Mouse (Mus musculus) heart, postnatal 0 days (tissue): ENCODE measurements at regions not wholly inside any gene's neighbourhood (a gene's known extent, or its start where the extent isn't known, plus 50 kb on each side); places are given as distances from the start of the nearest gene placed in this dataset.
A peak's percentile ranks its signal among the peaks of the same experiment; 100 is the strongest.

ENCODE experiments used
- ATAC-seq: fragments of 200-750 bp; cut with Nextera tagmentation; 2 replicates; pipeline ENCODE4 v1.8.0; 2017; ENCODE audit warnings: low read depth, moderate number of reproducible peaks, moderate library complexity; ENCODE audit not compliant: insufficient read depth
- DNase-seq: peaks from one replicate; pipeline ENCODE4 v3.0.0-alpha.2; 2016; ENCODE audit warnings: low spot score
- H3K27ac ChIP-seq: fragments of 300-500 bp; sonication (generic); 2 replicates; pipeline ENCODE4 v1.5.1; 2014; ENCODE audit warnings: low read depth, mild to moderate bottlenecking
- H3K27me3 ChIP-seq: fragments of 300-500 bp; sonication (generic); 2 replicates; pipeline ENCODE4 v1.6.1; 2014; ENCODE audit warnings: low read length, mixed read lengths; ENCODE audit not compliant: control insufficient read depth, insufficient read depth
- H3K36me3 ChIP-seq: fragments of 300-500 bp; sonication (generic); replicated peaks from 2 replicates; pipeline ENCODE4 v1.6.1; 2014; ENCODE audit warnings: low read length, mixed read lengths; ENCODE audit not compliant: control insufficient read depth, insufficient read depth
- H3K4me1 ChIP-seq: fragments of 300-500 bp; sonication (generic); 2 replicates; pipeline ENCODE4 v1.6.1; 2014; ENCODE audit warnings: antibody characterized with exemption; ENCODE audit not compliant: control insufficient read depth, insufficient read depth
- H3K4me2 ChIP-seq: fragments of 300-500 bp; sonication (generic); 2 replicates; pipeline ENCODE4 v1.6.1; 2014; ENCODE audit warnings: low read depth, mild to moderate bottlenecking, low read length, moderate library complexity
- H3K4me3 ChIP-seq: fragments of 300-500 bp; sonication (generic); 2 replicates; pipeline ENCODE4 v1.5.1; 2014; ENCODE audit warnings: low read depth, low read length
- H3K9ac ChIP-seq: fragments of 300-500 bp; sonication (generic); replicated peaks from 2 replicates; pipeline ENCODE4 v1.6.1; 2014; ENCODE audit warnings: low read depth, low read length, mixed read lengths
- H3K9me3 ChIP-seq: fragments of 300-500 bp; sonication (generic); replicated peaks from 2 replicates; pipeline ENCODE4 v1.6.1; 2016; ENCODE audit warnings: low read length; ENCODE audit not compliant: control insufficient read depth
- CTCF ChIP-seq: IDR thresholded peaks from 2 replicates; pipeline ENCODE4 v1.5.1; 2016; ENCODE audit warnings: antibody characterized with exemption, control low read depth, low read depth
- EP300 ChIP-seq: IDR thresholded peaks from 2 replicates; pipeline ENCODE4 v1.6.1; 2016; ENCODE audit warnings: antibody characterized with exemption, low read depth
- WGBS: fragments of 180-500 bp; shearing (Covaris S2); extraction: QIAGEN DNeasy Blood & Tissue Kit; methylation state at CpG from one replicate; pipeline ENCODE4 v1.1.7; 2014; 5-methylcytosine and 5-hydroxymethylcytosine counted together

- H3K27me3 ChIP-seq, result no peaks in the 10 kb centered on the region
- WGBS, result 23% methylated on average over 7 of the region's 7 CpGs
- no peaks in the 10 kb centered on the region for H3K4me1 ChIP-seq
- no peak overlapping the region for H3K9ac ChIP-seq
- H3K9me3 ChIP-seq, result no peaks in the 10 kb centered on the region
- H3K4me3 ChIP-seq, result no peak overlapping the region
- TF ChIP-seq EP300, result no peak
- no peak for TF ChIP-seq CTCF
- no peak overlapping the region for H3K4me2 ChIP-seq
- no peak overlapping the region for H3K27ac ChIP-seq
- no peak for DNase-seq
- no peak for ATAC-seq
- no peaks in the 10 kb centered on the region for H3K36me3 ChIP-seq
Observed at GRCm38 (mm10) chr8:92602973-92603372, 71.1 kb upstream of the Irx6 start.

DNA sequence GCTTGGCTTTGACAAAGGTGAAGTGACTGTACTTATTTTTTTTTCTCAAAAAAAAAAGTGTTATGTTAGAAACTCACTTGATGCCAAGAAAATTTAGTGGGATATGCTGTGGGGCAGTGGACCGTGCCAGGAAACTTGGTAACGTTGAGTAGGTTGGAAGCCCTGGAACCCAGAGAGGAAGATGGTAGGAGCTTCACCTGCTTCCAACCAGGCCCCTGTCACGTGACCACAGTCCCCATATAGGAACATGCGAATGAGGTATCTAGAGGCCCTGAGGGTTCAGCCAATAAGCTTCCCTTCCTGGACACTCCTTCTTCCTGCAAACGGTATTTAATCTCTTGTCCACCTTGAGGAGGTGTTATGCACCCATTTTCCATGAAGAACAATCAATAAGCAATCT, 68.5 kb upstream of the Irx6 start:
- Histone ChIP-seq H3K27ac (no peak overlapping the region), H3K36me3 (no peaks in the 10 kb centered on the region), H3K4me2 (no peak overlapping the region), H3K4me3 (no peak overlapping the region), H3K9me3 (no peaks in the 10 kb centered on the region), H3K9ac (no peak overlapping the region), H3K27me3 (no peaks in the 10 kb centered on the region), H3K4me1 (no peaks in the 10 kb centered on the region)
- WGBS, result 81% methylated on average over 5 of the region's 5 CpGs
- DNase-seq, result no peak
- TF ChIP-seq EP300, result no peak
- TF ChIP-seq CTCF, result no peak
- ATAC-seq, result no peak

DNA sequence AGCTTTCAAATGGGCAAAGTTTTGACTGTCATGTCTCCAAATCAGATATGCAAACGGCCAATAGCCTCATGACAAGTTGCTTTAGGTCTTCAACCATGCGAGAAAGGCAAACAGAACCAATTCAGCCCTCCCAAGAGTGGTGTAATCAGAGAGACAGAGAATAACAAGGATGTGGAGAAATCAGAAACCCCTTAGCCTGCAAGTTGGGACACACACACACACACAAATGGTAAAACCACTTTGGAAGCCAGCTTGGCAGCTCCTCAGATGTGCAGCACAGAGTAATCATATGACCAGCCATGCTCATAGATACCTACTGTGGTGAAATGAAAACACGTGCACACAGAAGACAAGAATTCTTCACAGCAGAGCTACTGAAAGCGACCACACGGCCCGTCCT, 66.5 kb upstream of the Irx6 start:
- WGBS, result 75% methylated on average over 6 of the region's 6 CpGs

GRCm38 (mm10) chr8:92609908-92610307, 64.2 kb upstream of the Irx6 start:
- H3K36me3 ChIP-seq, result no peaks in the 10 kb centered on the region
- H3K4me3 ChIP-seq, result no peak overlapping the region
- peak; percentile 56; the same call in 1 of the 2 replicates for ATAC-seq
- no peaks in the 10 kb centered on the region for H3K27me3 ChIP-seq
- no peak overlapping the region for H3K27ac ChIP-seq
- WGBS, result 37% methylated on average over 2 of the region's 2 CpGs
- H3K4me2 ChIP-seq, result no peak overlapping the region
- H3K9me3 ChIP-seq, result no peaks in the 10 kb centered on the region
- no peak overlapping the region for H3K9ac ChIP-seq
- no peaks in the 10 kb centered on the region for H3K4me1 ChIP-seq
- TF ChIP-seq EP300 (no peak), CTCF (no peak)
- no peak for DNase-seq

More for the DNA sequence above, 66.5 kb upstream of the Irx6 start:
- DNase-seq, result no peak
- Histone ChIP-seq H3K27ac (no peak overlapping the region), H3K4me3 (no peak overlapping the region), H3K36me3 (no peaks in the 10 kb centered on the region), H3K9ac (no peak overlapping the region), H3K27me3 (no peaks in the 10 kb centered on the region), H3K4me1 (no peaks in the 10 kb centered on the region), H3K4me2 (no peak overlapping the region), H3K9me3 (no peaks in the 10 kb centered on the region)
- TF ChIP-seq CTCF, result no peak
- TF ChIP-seq EP300, result no peak
- ATAC-seq, result no peak

- H3K4me1 ChIP-seq, result no peaks in the 10 kb centered on the region
- no peak overlapping the region for H3K9ac ChIP-seq
- H3K9me3 ChIP-seq, result no peaks in the 10 kb centered on the region
- TF ChIP-seq CTCF (no peak), EP300 (no peak)
- H3K4me2 ChIP-seq, result no peak overlapping the region
- no peak overlapping the region for H3K4me3 ChIP-seq
- no peak for ATAC-seq
- 41% methylated on average over 6 of the region's 6 CpGs for WGBS
- no peaks in the 10 kb centered on the region for H3K36me3 ChIP-seq
- H3K27ac ChIP-seq, result no peak overlapping the region
- no peaks in the 10 kb centered on the region for H3K27me3 ChIP-seq
- DNase-seq, result no peak
Observed at GRCm38 (mm10) chr8:92610487-92611059, 63.5 kb upstream of the Irx6 start.

GRCm38 (mm10) chr8:92613486-92613885, 60.6 kb upstream of the Irx6 start:
- Histone ChIP-seq H3K4me2 (no peak overlapping the region), H3K27ac (no peak overlapping the region), H3K4me1 (no peaks in the 10 kb centered on the region), H3K36me3 (no peaks in the 10 kb centered on the region), H3K9ac (no peak overlapping the region), H3K4me3 (no peak overlapping the region), H3K27me3 (no peaks in the 10 kb centered on the region), H3K9me3 (no peaks in the 10 kb centered on the region)
- no peak for DNase-seq
- WGBS, result 41% methylated on average over 4 of the region's 4 CpGs
- no peak for ATAC-seq
- TF ChIP-seq CTCF (peak; percentile 43), EP300 (no peak)
